Mouse (Mus musculus) thymus, postnatal 0 days (tissue): ENCODE measurements around the gene Sgsh. TPM values are rescaled to one million over a fixed set of nuclear protein-coding genes. Genes with fewer than 3 reads are reported as not detected.
"Not testable (repeated sequence)": the region's sequence is repeated elsewhere in the genome, so short reads cannot be mapped to it uniquely, and the experiment has no call there.

Experiments
- DNase-seq: peaks from one replicate; pipeline ENCODE4 v3.0.0-alpha.2; 2015; ENCODE audit warnings: low spot score
- polyA plus RNA-seq: library from polyadenylated mRNA; unstranded; fragments of >200 nt; fragmentation: Nextera tagmentation; extraction: Ambion mirVana; gene quantifications from 2 replicates; pipeline ENCODE4 v1.2.1, GENCODE M21; 2015

The Sgsh gene
- 5.4 and 6.1 TPM in 2 replicates for polyA plus RNA-seq

- peak; percentile 36 for DNase-seq
These were observed at the start of gene Sgsh, which contains the start of gene Slc26a11 for GRCm38 (mm10) chr11:119355443-119356385. Gene Sgsh, minus strand, starts transcription at chr11:119355536. Gene Slc26a11, plus strand, starts transcription at chr11:119355557.

GRCm38 (mm10) chr11:119404627-119405026 lies 49.3 kb upstream of the Sgsh start:
- peak; percentile 72 for DNase-seq

- no peak for DNase-seq
These were observed 47.3 kb upstream of the Sgsh start for GRCm38 (mm10) chr11:119402501-119403160.

DNA sequence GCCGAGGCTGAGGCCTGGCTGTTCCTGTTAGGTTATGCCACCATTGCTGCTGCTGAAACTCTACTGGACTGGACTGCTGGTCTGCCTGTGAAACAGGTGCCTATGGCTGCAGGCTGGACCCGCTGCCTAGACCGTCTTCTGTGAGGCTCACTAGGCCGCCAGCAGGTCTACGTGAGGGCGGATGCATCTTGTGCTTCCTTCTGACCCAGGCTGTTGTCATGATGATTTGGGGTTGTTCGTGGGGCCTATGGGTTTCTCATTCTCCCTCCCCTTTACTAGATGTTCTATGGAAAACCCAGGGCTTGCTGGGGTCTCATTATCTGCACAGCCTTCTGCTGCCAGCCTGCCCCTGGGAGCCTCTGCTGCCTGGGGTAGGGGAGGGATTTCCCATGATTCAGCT lies 41.1 kb upstream of the Sgsh start:
- DNase-seq = no peak

DNA sequence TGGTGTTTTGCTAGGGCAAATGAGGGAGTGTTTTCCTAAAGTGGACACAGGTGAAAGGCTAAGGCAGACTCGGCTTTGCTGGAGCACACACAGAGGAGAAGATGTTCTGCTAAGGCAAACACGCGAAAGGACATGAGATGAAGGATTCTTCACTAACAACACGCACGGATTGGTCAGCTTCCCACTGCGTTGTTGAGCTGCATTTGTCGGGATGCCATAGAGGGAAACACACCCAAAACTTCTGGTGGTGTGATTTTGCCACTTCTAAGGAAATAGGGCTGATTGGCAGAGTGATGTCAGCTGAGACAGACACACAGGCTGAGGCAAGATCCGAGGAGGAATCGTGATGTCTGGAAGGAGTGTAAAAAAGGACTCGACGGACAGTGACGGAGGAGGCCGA lies 40.6 kb upstream of the Sgsh start:
- DNase-seq = no peak

- no peak for DNase-seq
These were observed 40.1 kb upstream of the Sgsh start for GRCm38 (mm10) chr11:119395394-119395793.

DNA sequence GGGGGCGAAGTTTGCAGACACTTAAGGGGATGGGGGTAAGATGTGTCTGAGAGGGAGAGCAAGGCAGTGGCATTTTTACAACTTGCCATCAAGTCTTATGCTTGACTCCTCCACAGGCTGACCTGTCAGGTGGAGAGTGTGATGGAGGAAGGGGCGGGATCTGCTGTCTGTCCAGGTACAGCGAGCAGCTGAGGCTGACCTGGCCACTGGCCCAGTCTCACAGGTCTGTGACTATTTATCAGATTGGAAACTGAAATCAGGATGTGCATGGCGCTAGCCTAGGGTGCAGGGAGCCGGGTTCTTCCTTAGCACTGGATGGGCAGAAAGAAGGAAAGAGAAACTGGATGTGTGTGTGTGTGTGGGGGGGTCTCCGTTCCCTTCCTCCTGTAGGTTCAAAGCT lies 38.9 kb upstream of the Sgsh start:
- DNase-seq = no peak

GRCm38 (mm10) chr11:119393483-119393804 lies 38.1 kb upstream of the Sgsh start:
- no peak for DNase-seq

DNA sequence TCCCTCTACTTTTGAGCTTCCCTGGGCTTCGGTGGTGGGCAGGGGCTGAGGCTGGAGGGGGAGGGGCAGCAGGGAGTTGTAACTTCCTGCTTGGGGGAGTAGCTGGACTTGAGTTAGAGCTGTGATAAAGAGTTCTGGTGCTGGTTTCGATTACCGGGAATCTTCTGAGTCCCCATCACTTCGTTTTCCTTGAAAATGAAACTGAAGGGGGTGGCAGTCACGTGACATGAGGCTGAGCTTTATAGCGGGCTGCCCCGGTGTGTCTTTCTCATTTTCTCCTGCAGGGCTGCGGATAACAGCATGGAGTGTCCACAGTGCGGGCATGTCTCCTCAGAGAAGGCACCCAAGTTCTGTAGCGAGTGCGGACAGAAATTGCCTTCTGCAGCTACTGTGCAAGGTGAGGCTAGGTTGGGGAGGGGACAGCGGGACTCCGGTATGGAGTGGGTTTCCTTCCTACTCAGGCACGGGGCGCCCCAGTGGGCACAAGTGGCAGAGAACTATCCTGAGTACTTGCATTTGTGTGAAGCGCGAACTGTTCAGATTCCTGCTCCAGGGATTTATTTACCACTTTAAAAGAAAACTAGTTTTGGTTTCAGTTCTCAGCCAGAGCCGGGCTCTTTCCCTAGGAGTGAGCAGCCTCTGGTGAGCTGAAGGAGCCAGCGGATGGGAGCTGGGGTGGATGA lies 37.6 kb upstream of the Sgsh start, which contains the start of gene Rnf213:
TSS of gene Rnf213 (plus strand) at position 301 of the 683 bp plus-strand sequence.
- peak; percentile 72 for DNase-seq

GRCm38 (mm10) chr11:119392001-119392614 lies 36.8 kb upstream of the Sgsh start:
- DNase-seq = peak; percentile 50

DNA sequence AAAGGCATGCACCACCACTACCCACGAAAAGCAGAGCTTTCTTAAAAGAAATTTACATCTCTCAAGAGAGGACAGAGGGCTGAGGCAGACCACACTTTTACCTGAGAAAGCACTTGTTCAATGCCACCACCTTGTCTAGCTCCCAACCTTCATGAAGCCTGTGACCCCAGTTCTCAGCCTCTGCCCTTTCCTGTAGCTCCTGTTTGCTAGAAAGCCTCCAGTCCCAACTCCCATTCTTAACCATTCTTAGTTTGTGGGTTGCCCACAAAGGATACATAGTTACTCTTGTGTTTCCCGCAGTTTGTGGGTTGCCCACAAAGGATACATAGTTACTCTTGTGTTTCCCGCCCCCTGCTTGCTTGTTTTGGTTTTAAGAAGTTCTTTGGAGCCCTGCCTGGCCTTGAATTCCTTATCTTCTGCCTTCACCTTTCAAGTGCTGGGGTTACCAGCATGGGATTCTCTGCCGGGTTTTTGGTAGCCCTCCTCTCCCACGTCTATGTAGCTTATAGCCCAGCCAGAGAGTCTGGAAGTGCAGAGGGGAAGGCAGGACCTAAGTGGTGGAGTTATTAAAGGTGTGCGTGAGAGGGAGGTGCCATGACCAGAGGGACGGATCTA lies 36.2 kb upstream of the Sgsh start:
- DNase-seq = peak; percentile 37

DNA sequence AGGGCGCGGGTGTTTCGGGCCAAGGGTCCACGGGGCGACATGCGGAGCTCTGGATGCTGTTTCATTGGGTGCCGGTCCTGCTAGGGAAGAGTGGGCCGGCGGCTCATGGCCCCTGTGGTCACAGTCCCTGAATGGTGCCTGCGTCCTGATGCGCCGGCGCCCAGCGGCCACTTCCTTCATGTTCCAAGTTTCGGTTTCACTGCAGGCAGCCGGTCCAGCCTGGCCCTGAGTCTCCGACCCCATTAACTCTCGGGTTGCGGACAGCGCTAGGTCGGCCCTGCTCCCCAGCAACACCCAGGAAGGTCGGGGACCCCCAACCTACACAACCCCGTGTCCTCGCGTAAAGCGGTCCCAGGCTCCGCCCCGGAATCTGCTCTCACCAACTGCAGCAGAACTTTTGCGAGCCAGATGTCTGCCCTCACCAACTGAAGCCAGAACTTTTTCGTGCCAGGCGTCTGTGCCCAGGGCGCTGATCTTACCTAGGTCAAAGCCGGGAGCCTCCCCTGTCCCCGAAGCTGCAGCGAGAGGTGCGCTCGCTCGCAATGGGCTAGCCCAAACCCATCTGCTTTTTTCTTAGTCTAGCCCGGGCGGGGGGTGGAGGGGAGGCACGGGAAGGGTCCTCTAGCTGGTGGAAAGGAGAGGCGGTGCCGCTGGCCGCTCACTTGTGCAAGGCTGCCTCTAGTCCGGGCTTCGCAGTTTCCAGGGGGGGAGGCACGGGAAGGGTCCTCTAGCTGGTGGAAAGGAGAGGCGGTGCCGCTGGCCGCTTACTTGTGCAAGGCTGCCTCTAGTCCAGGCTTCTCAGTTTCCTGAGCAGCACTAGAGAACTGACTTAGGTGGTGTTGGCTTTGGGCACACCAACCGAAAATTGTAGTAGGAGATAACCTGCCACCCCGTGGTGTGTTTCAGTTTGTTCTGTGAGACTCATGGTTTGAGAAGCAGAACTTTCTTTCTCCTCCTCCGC lies 35.2 kb upstream of the Sgsh start:
- peak; percentile 63 for DNase-seq

GRCm38 (mm10) chr11:119389851-119390270 lies 34.5 kb upstream of the Sgsh start:
- DNase-seq = peak; percentile 20

DNA sequence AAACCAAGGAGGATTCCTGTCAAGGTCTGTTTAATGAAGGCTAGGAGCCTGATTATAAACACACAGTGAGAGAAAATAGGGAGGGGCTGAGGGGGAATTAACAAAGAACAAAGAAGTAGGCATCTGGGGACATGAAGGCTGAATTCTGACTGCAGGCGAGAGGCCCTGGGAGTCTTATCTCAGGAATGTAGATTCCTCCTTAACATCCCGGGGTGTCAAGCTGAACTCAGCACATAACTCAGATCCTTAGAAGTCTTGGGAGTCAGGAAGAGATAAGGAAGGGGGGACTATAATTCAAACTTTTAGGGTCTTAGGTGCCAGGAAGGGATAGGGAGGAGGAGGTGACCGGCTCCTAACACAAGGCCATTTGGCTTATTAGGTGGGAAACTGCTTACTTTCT lies 31.9 kb upstream of the Sgsh start:
- not testable (repeated sequence) for DNase-seq

DNA sequence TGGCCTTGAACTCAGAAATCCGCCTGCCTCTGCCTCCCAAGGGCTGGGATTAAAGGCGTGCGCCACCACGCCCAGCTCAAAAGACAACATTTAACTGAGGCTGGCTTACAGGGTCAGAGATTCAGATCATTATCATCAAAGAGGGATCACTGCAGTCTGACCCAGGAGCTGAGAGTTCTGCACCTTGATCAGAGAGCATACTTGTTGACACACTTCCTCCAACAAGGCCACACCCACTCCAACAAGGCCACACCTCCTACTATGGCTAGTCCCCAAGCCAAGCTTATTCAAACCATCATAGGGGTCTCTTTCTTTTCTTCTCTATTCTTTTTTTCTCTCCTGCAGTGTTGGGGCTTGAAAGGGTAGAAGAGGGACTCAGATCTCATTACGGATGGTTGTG lies 31.0 kb upstream of the Sgsh start:
- peak; percentile 30 for DNase-seq

GRCm38 (mm10) chr11:119384904-119385303 lies 29.6 kb upstream of the Sgsh start:
- peak; percentile 80 for DNase-seq

GRCm38 (mm10) chr11:119382338-119382850 lies 27.1 kb upstream of the Sgsh start:
- DNase-seq = no peak

- no peak for DNase-seq
These were observed 26.4 kb upstream of the Sgsh start for GRCm38 (mm10) chr11:119381631-119382337.

DNA sequence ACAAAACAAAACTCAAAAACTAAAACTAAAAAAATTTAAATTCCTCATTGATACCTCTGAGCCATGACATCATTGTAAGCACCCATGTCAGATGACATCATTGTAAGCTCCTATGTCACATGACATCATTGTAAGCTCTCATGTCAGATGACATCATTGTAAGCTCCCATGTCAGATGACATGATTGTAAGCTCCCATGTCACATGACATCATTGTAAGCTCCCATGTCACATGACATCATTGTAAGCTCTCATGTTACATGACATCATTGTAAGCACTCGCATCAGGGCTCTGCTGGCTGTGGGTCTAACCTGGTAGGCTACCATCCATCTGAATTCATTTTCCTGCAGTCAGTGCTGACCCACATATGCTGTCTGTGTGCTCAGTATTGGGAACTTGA lies 23.2 kb upstream of the Sgsh start:
- no peak for DNase-seq
